Mouse (Mus musculus) small intestine, adult 10 weeks (tissue): ENCODE data around the gene Srr. TPM values are rescaled to one million over a fixed set of nuclear protein-coding genes. Genes with fewer than 3 reads are reported as not detected.

Experiments
- polyA plus RNA-seq: library from polyadenylated mRNA; stranded (reverse); fragments of 350-450 nt; fragmentation: Illumina TruSeq; extraction: RNeasy Lipid Tissue Mini Kit (QIAGEN cat#74804); gene quantifications from one replicate; pipeline ENCODE4 v1.2.3, GENCODE M21; 2014; ENCODE audit warnings: low replicate concordance

Srr gene
- polyA plus RNA-seq: 68.9 TPM

GRCm38 (mm10) chr11:74925577-74926387 lies at the start of gene Srr, which contains the start of gene Smg6:
Gene Srr, minus strand, starts transcription at chr11:74925948.
Gene Smg6, plus strand, starts transcription at chr11:74925823.

GRCm38 (mm10) chr11:74897678-74898516 lies 27.9 kb downstream of the Srr start, which contains the start of gene Tsr1:
Gene Tsr1, plus strand, starts transcription at chr11:74898071.

GRCm38 (mm10) chr11:74896901-74897677 lies 28.7 kb downstream of the Srr start, which contains the start of gene Sgsm2:
Gene Sgsm2, minus strand, starts transcription at chr11:74897060.

Other genes with a start within 250 kb of the Srr start
- 849 TPM for gene Pafah1b1, start 201.3 kb downstream of the Srr start, polyA plus RNA-seq
- 16.0 TPM for gene Mettl16, start 155.1 kb downstream of the Srr start, polyA plus RNA-seq
- gene Mnt, start 95.0 kb downstream of the Srr start, polyA plus RNA-seq: 2.0 TPM
- gene Sgsm2, start 28.9 kb downstream of the Srr start, polyA plus RNA-seq: 0.45 TPM
- gene Tsr1, start 27.9 kb downstream of the Srr start, polyA plus RNA-seq: 21.7 TPM
- 6.1 TPM for gene Smg6, start 125 bp downstream of the Srr start, polyA plus RNA-seq
- gene Hic1, start 243.6 kb upstream of the Srr start, polyA plus RNA-seq: 0.15 TPM